Mouse (Mus musculus) forebrain, embryonic 14.5 days (tissue): ENCODE measurements around the gene Npm1. TPM values are rescaled to one million over a fixed set of nuclear protein-coding genes. Genes with fewer than 3 reads are reported as not detected.

Source experiments
- ATAC-seq: fragments of 200-750 bp; cut with Nextera tagmentation; 2 replicates; pipeline ENCODE4 v1.8.0; 2017; ENCODE audit warnings: mild to moderate bottlenecking, moderate library complexity
- DNase-seq: peaks from one replicate; pipeline ENCODE4 v3.0.0-alpha.2; 2015; ENCODE audit warnings: low spot score
- H3K27ac ChIP-seq: fragments of 300-500 bp; sonication (generic); 2 replicates; pipeline ENCODE4 v1.5.1; 2014; ENCODE audit warnings: low read depth, mild to moderate bottlenecking, control low read depth, low read length, moderate library complexity
- H3K27me3 ChIP-seq: fragments of 300-500 bp; sonication (generic); replicated peaks from 2 replicates; pipeline ENCODE4 v1.6.1; 2014; ENCODE audit warnings: low read length, control low read depth, mixed read lengths; ENCODE audit not compliant: control insufficient read depth, insufficient read depth
- H3K36me3 ChIP-seq: fragments of 300-500 bp; sonication (generic); 2 replicates; pipeline ENCODE4 v1.6.1; 2014; ENCODE audit warnings: low read length, control low read depth; ENCODE audit not compliant: control insufficient read depth, insufficient read depth
- H3K4me1 ChIP-seq: fragments of 300-500 bp; sonication (generic); 2 replicates; pipeline ENCODE4 v1.6.1; 2014; ENCODE audit warnings: antibody characterized with exemption, low read length, control low read depth; ENCODE audit not compliant: control insufficient read depth, insufficient read depth
- H3K4me2 ChIP-seq: fragments of 300-500 bp; sonication (generic); 2 replicates; pipeline ENCODE4 v1.6.1; 2014; ENCODE audit warnings: mild to moderate bottlenecking, control low read depth, low read length
- H3K4me3 ChIP-seq: fragments of 300-500 bp; sonication (generic); 2 replicates; pipeline ENCODE4 v1.5.1; 2014; ENCODE audit warnings: low read depth, low read length, control low read depth
- H3K9ac ChIP-seq: fragments of 300-500 bp; sonication (generic); 2 replicates; pipeline ENCODE4 v1.6.1; 2014; ENCODE audit warnings: mild to moderate bottlenecking, low read length, control low read depth, moderate library complexity
- H3K9me3 ChIP-seq: fragments of 300-500 bp; sonication (generic); replicated peaks from 2 replicates; pipeline ENCODE4 v1.6.1; 2016; ENCODE audit warnings: low read length, control low read depth, mixed read lengths; ENCODE audit not compliant: control insufficient read depth
- WGBS: fragments of 180-500 bp; shearing (Covaris S2); extraction: QIAGEN DNeasy Blood & Tissue Kit; methylation state at CpG from one replicate; pipeline ENCODE4 v1.1.7; 2014; 5-methylcytosine and 5-hydroxymethylcytosine counted together
- polyA plus RNA-seq: library from polyadenylated mRNA; unstranded; fragments of >200 nt; fragmentation: Nextera tagmentation; extraction: Ambion mirVana; gene quantifications from 2 replicates; pipeline ENCODE4 v1.2.1, GENCODE M21; 2014

Gene Npm1
- polyA plus RNA-seq, 1 experiment from 2014 or later = 646 TPM

GRCm38 (mm10) chr11:33132619-33133338 is 30.2 kb downstream of the Npm1 start:
- 74% methylated on average over 8 of the region's 8 CpGs for WGBS
- no peak for ATAC-seq
- no peak for DNase-seq

GRCm38 (mm10) chr11:33127058-33127457 is 35.9 kb downstream of the Npm1 start:
- Histone ChIP-seq H3K4me2 (no peak overlapping the region), H3K9ac (no peak overlapping the region)
- ATAC-seq = no peak

More at GRCm38 (mm10) chr11:33132619-33133338, 30.2 kb downstream of the Npm1 start:
- Histone ChIP-seq H3K36me3 (no peaks in the 10 kb centered on the region), H3K9me3 (no peaks in the 10 kb centered on the region), H3K4me3 (no peak overlapping the region), H3K27ac (no peak overlapping the region), H3K9ac (no peak overlapping the region), H3K4me2 (no peak overlapping the region), H3K4me1 (no peaks in the 10 kb centered on the region), H3K27me3 (no peaks in the 10 kb centered on the region)

GRCm38 (mm10) chr11:33122575-33123268 is 40.3 kb downstream of the Npm1 start:
- Histone ChIP-seq H3K4me1 (no peaks in the 10 kb centered on the region), H3K27me3 (0 out of 2 replicates have a peak, but pooled peaks cover 9% of the 10 kb centered on the region), H3K9me3 (no peaks in the 10 kb centered on the region), H3K27ac (no peak overlapping the region), H3K36me3 (no peaks in the 10 kb centered on the region), H3K4me2 (peak overlapping the region; percentile 52), H3K9ac (peak overlapping the region; percentile 41), H3K4me3 (peak overlapping the region; percentile 23)
- DNase-seq (peak; percentile 30), ATAC-seq (peak; percentile 40; the same call in 1 of the 2 replicates)
- WGBS = 2% methylated on average over 37 of the region's 37 CpGs

More at GRCm38 (mm10) chr11:33127058-33127457, 35.9 kb downstream of the Npm1 start:
- H3K9me3 ChIP-seq = no peaks in the 10 kb centered on the region
- no peak overlapping the region for H3K27ac ChIP-seq
- H3K27me3 ChIP-seq = 0 out of 2 replicates have a peak, but pooled peaks cover 9% of the 10 kb centered on the region
- no peaks in the 10 kb centered on the region for H3K36me3 ChIP-seq
- no peak for DNase-seq
- H3K4me1 ChIP-seq = no peaks in the 10 kb centered on the region
- H3K4me3 ChIP-seq = no peak overlapping the region

GRCm38 (mm10) chr11:33119556-33119955 is 43.5 kb downstream of the Npm1 start:
- no peak for DNase-seq
- Histone ChIP-seq H3K27ac (no peak overlapping the region), H3K4me1 (no peaks in the 10 kb centered on the region), H3K4me3 (no peak overlapping the region), H3K36me3 (no peaks in the 10 kb centered on the region), H3K4me2 (no peak overlapping the region), H3K9me3 (no peaks in the 10 kb centered on the region), H3K9ac (no peak overlapping the region), H3K27me3 (0 out of 2 replicates have a peak, but pooled peaks cover 9% of the 10 kb centered on the region)
- ATAC-seq = no peak
- 76% methylated on average over 8 of the region's 8 CpGs for WGBS

- Histone ChIP-seq H3K27me3 (0 out of 2 replicates have a peak, but pooled peaks cover 9% of the 10 kb centered on the region), H3K27ac (no peak overlapping the region), H3K9me3 (no peaks in the 10 kb centered on the region), H3K4me3 (no peak overlapping the region), H3K4me1 (no peaks in the 10 kb centered on the region), H3K4me2 (no peak overlapping the region), H3K36me3 (no peaks in the 10 kb centered on the region), H3K9ac (no peak overlapping the region)
- no peak for DNase-seq
- ATAC-seq = no peak
- WGBS = 88% methylated on average over 7 of the region's 7 CpGs
These were observed 43.9 kb downstream of the Npm1 start for GRCm38 (mm10) chr11:33119116-33119515.

- 0 out of 2 replicates have a peak, but pooled peaks cover 9% of the 10 kb centered on the region for H3K27me3 ChIP-seq
- no peaks in the 10 kb centered on the region for H3K36me3 ChIP-seq
- H3K4me2 ChIP-seq = no peak overlapping the region
- no peak overlapping the region for H3K4me3 ChIP-seq
- no peak for ATAC-seq
- H3K27ac ChIP-seq = no peak overlapping the region
- no peaks in the 10 kb centered on the region for H3K9me3 ChIP-seq
- H3K4me1 ChIP-seq = no peaks in the 10 kb centered on the region
- WGBS = 73% methylated on average over 6 of the region's 6 CpGs
- H3K9ac ChIP-seq = no peak overlapping the region
- DNase-seq = no peak
These were observed 44.5 kb downstream of the Npm1 start for GRCm38 (mm10) chr11:33118480-33118879.

- Histone ChIP-seq H3K4me2 (no peak overlapping the region), H3K36me3 (no peaks in the 10 kb centered on the region), H3K4me1 (no peaks in the 10 kb centered on the region), H3K9ac (no peak overlapping the region), H3K27ac (no peak overlapping the region), H3K4me3 (no peak overlapping the region), H3K9me3 (no peaks in the 10 kb centered on the region), H3K27me3 (no peaks in the 10 kb centered on the region)
- no peak for ATAC-seq
- WGBS = 67% methylated on average over 3 of the region's 3 CpGs
- DNase-seq = no peak
These were observed 47.2 kb downstream of the Npm1 start for GRCm38 (mm10) chr11:33115796-33116195.

GRCm38 (mm10) chr11:33112407-33112806 is 50.6 kb downstream of the Npm1 start:
- Histone ChIP-seq H3K9ac (no peak overlapping the region), H3K4me3 (no peak overlapping the region), H3K4me2 (no peak overlapping the region), H3K4me1 (no peaks in the 10 kb centered on the region), H3K27ac (no peak overlapping the region), H3K27me3 (no peaks in the 10 kb centered on the region), H3K9me3 (no peaks in the 10 kb centered on the region), H3K36me3 (no peaks in the 10 kb centered on the region)
- DNase-seq (peak; percentile 32), ATAC-seq (0 out of 2 replicates have a peak, but pooled peaks have one; percentile 37)
- WGBS = 18% methylated on average over 1 of the region's 1 CpGs

GRCm38 (mm10) chr11:33110111-33110510 is 52.9 kb downstream of the Npm1 start:
- Histone ChIP-seq H3K27ac (no peak overlapping the region), H3K4me1 (no peaks in the 10 kb centered on the region), H3K4me2 (no peak overlapping the region), H3K4me3 (no peak overlapping the region), H3K27me3 (no peaks in the 10 kb centered on the region), H3K36me3 (no peaks in the 10 kb centered on the region), H3K9ac (no peak overlapping the region), H3K9me3 (no peaks in the 10 kb centered on the region)
- 89% methylated on average over 2 of the region's 2 CpGs for WGBS
- DNase-seq = no peak
- ATAC-seq = no peak
